Mouse (Mus musculus) NIH3T3 (cell line): Measurements from ENCODE around the gene Asic5.

ENCODE experiments used
- DNase-seq: peaks from one replicate; pipeline ENCODE4 v3.0.0-alpha.2; 2012; ENCODE audit warnings: low read depth

Gene Asic5

GRCm38 (mm10) chr3:81981990-81982389 is at the start of gene Asic5:
Gene Asic5 (plus strand): TSS chr3:81982290.
- no peak for DNase-seq

- DNase-seq = no peak
These were observed 48.7 kb upstream of the Asic5 start for GRCm38 (mm10) chr3:81933348-81933747.

- no peak for DNase-seq
These were observed 43.2 kb upstream of the Asic5 start for GRCm38 (mm10) chr3:81938924-81939323.

GRCm38 (mm10) chr3:81942341-81942740 is 39.7 kb upstream of the Asic5 start:
- DNase-seq = no peak

- DNase-seq = no peak
These were observed 39.0 kb upstream of the Asic5 start for GRCm38 (mm10) chr3:81943097-81943496.

- DNase-seq = no peak
These were observed 37.2 kb upstream of the Asic5 start for GRCm38 (mm10) chr3:81944851-81945393.

GRCm38 (mm10) chr3:81949048-81949447 is 33.0 kb upstream of the Asic5 start:
- no peak for DNase-seq

- DNase-seq = no peak
These were observed 30.3 kb upstream of the Asic5 start for GRCm38 (mm10) chr3:81951785-81952184.

- no peak for DNase-seq
These were observed 24.6 kb upstream of the Asic5 start for GRCm38 (mm10) chr3:81957484-81957883.

- no peak for DNase-seq
These were observed 20.8 kb upstream of the Asic5 start for GRCm38 (mm10) chr3:81961336-81961735.

GRCm38 (mm10) chr3:81963768-81964167 is 18.3 kb upstream of the Asic5 start:
- DNase-seq = no peak

GRCm38 (mm10) chr3:81964596-81964995 is 17.5 kb upstream of the Asic5 start:
- no peak for DNase-seq

GRCm38 (mm10) chr3:81975607-81976006 is 6.5 kb upstream of the Asic5 start:
- DNase-seq = no peak

- no peak for DNase-seq
These were observed 6.0 kb upstream of the Asic5 start, which contains the start of gene Tdo2 for GRCm38 (mm10) chr3:81976102-81976501. Gene Tdo2 (minus strand): TSS chr3:81976202.

GRCm38 (mm10) chr3:81981576-81981975 is 514 bp upstream of the Asic5 start:
- no peak for DNase-seq

- DNase-seq = peak; percentile 39
These were observed 1.2 kb downstream of the Asic5 start for GRCm38 (mm10) chr3:81983120-81983895.

GRCm38 (mm10) chr3:81985100-81985499 is 3.0 kb downstream of the Asic5 start:
- DNase-seq = no peak

GRCm38 (mm10) chr3:81986103-81986502 is 4.0 kb downstream of the Asic5 start:
- DNase-seq = no peak

- no peak for DNase-seq
These were observed 5.5 kb downstream of the Asic5 start for GRCm38 (mm10) chr3:81987628-81988027.

GRCm38 (mm10) chr3:81989692-81990141 is 7.6 kb downstream of the Asic5 start:
- DNase-seq = no peak

- no peak for DNase-seq
These were observed 8.4 kb downstream of the Asic5 start for GRCm38 (mm10) chr3:81990531-81990930.

- DNase-seq = no peak
These were observed 13.3 kb downstream of the Asic5 start for GRCm38 (mm10) chr3:81995371-81995770.

GRCm38 (mm10) chr3:81995988-81996387 is 13.9 kb downstream of the Asic5 start:
- DNase-seq = peak; percentile 76

GRCm38 (mm10) chr3:82007002-82007401 is 24.9 kb downstream of the Asic5 start:
- no peak for DNase-seq
